Mouse (Mus musculus): ENCODE results near the gene Gm11037. TPM values are rescaled to one million over a fixed set of nuclear protein-coding genes. Genes with fewer than 3 reads are reported as not detected.

Gm11037 gene
- polyA plus RNA-seq, 1 experiment: not detected

DNA sequence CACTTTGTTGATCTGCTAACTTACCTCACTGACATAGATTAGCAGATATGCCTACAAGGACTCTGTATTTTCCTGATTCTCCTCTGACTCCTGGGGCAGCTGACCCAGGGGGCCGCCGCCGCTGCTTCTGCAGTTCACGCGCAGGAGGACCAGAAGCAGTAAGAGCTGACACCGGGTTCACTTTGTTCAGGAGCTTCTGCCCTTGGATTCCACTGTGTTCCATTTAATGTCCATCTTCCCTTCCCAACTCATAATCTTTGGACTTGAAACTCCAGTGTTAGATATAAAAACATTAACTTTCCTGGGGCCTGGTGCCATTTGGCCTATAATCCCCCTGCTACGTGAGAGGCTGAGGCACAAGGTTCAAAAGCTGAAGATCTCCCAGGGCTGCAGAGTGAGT lies 30.6 kb downstream of the Gm11037 start:
- TF ChIP-seq POLR2A (IDR thresholded peaks at IDR 0.05; ENCODE audit: control insufficient read depth, low read depth, low read length) (no peak), CTCF (IDR thresholded peaks at IDR 0.05; ENCODE audit: control insufficient read depth, insufficient read depth, insufficient replicate concordance, low read depth, low read length) (no peak)
- Histone ChIP-seq H3K4me1 (ENCODE audit: control insufficient read depth, insufficient read depth, low read length) (peaks cover 4% of the 10 kb centered on the region), H3K27ac (ENCODE audit: control insufficient read depth, insufficient read depth, low read depth, low read length) (no peak overlapping the region), H3K36me3 (ENCODE audit: control insufficient read depth, insufficient read depth, low read length) (no peaks in the 10 kb centered on the region), H3K27me3 (ENCODE audit: control insufficient read depth, insufficient read depth, low read length) (no peaks in the 10 kb centered on the region), H3K4me3 (ENCODE audit: control insufficient read depth, low read depth, low read length) (no peak overlapping the region)

DNA sequence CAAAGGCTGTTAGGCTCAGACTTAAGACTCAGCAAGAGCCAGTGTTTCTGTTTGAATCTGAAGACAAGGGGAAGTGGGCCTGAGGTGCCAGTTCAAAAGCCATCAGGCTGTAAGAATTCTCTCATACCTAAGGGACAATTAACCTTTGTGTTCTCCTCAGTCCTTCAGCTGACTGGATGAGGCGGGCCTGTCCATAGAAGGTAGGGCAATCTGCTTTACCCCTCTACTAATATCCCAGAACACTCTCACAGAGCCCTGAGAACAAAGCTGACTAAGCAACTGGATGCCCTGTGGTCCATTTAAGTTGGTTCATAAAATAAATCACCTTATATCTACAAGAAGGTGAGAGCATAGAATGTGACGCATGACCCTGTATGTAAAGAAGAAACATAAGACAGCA lies 32.9 kb downstream of the Gm11037 start:
- TF ChIP-seq CTCF (IDR thresholded peaks at IDR 0.05; ENCODE audit: control insufficient read depth, insufficient read depth, insufficient replicate concordance, low read depth, low read length) (no peak), POLR2A (IDR thresholded peaks at IDR 0.05; ENCODE audit: control insufficient read depth, low read depth, low read length) (no peak)
- Histone ChIP-seq H3K27me3 (ENCODE audit: control insufficient read depth, insufficient read depth, low read length) (no peaks in the 10 kb centered on the region), H3K4me3 (ENCODE audit: control insufficient read depth, low read depth, low read length) (no peak overlapping the region), H3K4me1 (ENCODE audit: control insufficient read depth, insufficient read depth, low read length) (peaks cover 4% of the 10 kb centered on the region), H3K36me3 (ENCODE audit: control insufficient read depth, insufficient read depth, low read length) (0 out of 2 replicates have a peak, but pooled peaks cover under 1% of the 10 kb centered on the region), H3K27ac (ENCODE audit: control insufficient read depth, insufficient read depth, low read depth, low read length) (no peak overlapping the region)

DNA sequence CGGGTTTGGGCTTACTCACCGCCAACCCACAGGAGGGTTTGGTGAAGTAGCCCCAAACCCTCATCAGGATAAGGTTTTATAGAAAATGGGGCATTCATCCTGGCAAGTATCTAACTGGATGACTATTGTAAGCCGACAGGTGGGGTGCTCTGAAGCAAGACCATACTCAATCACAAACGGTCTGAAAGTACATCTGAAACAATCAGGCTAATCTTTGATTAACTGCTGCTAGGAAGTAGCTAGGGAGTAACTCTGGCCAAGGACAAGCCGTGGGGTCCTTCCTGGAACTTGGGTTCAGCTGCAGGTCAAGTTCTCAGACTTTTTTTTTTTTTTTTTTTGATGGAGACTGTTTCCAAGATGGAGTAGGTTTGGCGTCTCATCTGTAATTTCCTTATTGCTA lies 34.7 kb downstream of the Gm11037 start:
- no peak for TF ChIP-seq POLR2A (IDR thresholded peaks at IDR 0.05; ENCODE audit: control insufficient read depth, low read depth, low read length)
- no peak for TF ChIP-seq CTCF (IDR thresholded peaks at IDR 0.05; ENCODE audit: control insufficient read depth, insufficient read depth, insufficient replicate concordance, low read depth, low read length)
- Histone ChIP-seq H3K36me3 (ENCODE audit: control insufficient read depth, insufficient read depth, low read length) (0 out of 2 replicates have a peak, but pooled peaks cover 2% of the 10 kb centered on the region), H3K27me3 (ENCODE audit: control insufficient read depth, insufficient read depth, low read length) (no peaks in the 10 kb centered on the region), H3K4me3 (ENCODE audit: control insufficient read depth, low read depth, low read length) (no peak overlapping the region), H3K27ac (ENCODE audit: control insufficient read depth, insufficient read depth, low read depth, low read length) (no peak overlapping the region), H3K4me1 (ENCODE audit: control insufficient read depth, insufficient read depth, low read length) (peaks cover 6% of the 10 kb centered on the region)

DNA sequence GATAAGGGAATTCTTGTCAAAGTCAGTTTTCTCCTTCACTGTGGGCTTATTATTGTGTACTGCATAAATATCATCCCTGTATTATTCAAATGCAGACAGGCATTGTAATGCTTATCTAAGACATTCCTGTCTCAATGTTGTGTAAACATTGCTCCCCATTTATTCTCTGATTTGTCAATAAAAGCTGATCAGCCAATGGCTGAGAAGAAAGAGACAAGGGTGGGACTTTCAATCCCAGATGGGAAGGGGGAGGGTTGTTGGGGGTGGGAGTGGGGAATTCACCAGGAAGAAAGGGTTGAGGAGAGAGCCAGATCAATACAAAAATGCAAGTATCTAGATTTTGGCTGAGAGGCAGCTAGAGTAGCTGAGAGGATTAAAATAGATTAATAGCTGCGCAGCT lies 35.6 kb downstream of the Gm11037 start:
- Histone ChIP-seq H3K4me3 (ENCODE audit: control insufficient read depth, low read depth, low read length) (no peak overlapping the region), H3K36me3 (ENCODE audit: control insufficient read depth, insufficient read depth, low read length) (0 out of 2 replicates have a peak, but pooled peaks cover 2% of the 10 kb centered on the region), H3K4me1 (ENCODE audit: control insufficient read depth, insufficient read depth, low read length) (peaks cover 6% of the 10 kb centered on the region), H3K27me3 (ENCODE audit: control insufficient read depth, insufficient read depth, low read length) (no peaks in the 10 kb centered on the region), H3K27ac (ENCODE audit: control insufficient read depth, insufficient read depth, low read depth, low read length) (no peak overlapping the region)
- TF ChIP-seq CTCF (IDR thresholded peaks at IDR 0.05; ENCODE audit: control insufficient read depth, insufficient read depth, insufficient replicate concordance, low read depth, low read length) (no peak), POLR2A (IDR thresholded peaks at IDR 0.05; ENCODE audit: control insufficient read depth, low read depth, low read length) (no peak)

DNA sequence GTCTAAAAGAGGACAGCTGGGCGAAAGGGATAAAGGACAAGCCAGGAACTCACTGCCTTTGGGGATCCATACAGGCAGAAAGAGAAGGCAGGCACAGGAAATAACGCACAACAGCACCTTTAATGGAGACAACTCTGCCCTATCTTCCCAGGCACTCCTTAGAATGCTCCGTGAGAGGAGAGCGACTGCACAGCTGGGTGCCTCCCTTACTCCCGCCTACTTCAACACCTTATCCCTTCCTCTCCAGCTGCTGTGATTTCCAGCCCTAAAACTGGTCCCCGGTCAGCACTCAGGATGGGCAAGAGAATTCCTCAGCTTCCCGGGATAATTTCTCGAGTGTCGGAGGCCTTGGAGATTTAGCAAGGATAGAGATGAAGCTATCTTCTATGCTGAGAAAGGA lies 37.6 kb downstream of the Gm11037 start:
- no peaks in the 10 kb centered on the region for H3K27me3 ChIP-seq (ENCODE audit: control insufficient read depth, insufficient read depth, low read length)
- H3K4me3 ChIP-seq (ENCODE audit: control insufficient read depth, low read depth, low read length): peak overlapping the region; percentile 82
- H3K4me1 ChIP-seq (ENCODE audit: control insufficient read depth, insufficient read depth, low read length): peaks cover 6% of the 10 kb centered on the region
- H3K27ac ChIP-seq (ENCODE audit: control insufficient read depth, insufficient read depth, low read depth, low read length): peak overlapping the region; percentile 23
- TF ChIP-seq CTCF (IDR thresholded peaks at IDR 0.05; ENCODE audit: control insufficient read depth, insufficient read depth, insufficient replicate concordance, low read depth, low read length) (no peak), POLR2A (IDR thresholded peaks at IDR 0.05; ENCODE audit: control insufficient read depth, low read depth, low read length) (no peak)
- 0 out of 2 replicates have a peak, but pooled peaks cover 2% of the 10 kb centered on the region for H3K36me3 ChIP-seq (ENCODE audit: control insufficient read depth, insufficient read depth, low read length)

DNA sequence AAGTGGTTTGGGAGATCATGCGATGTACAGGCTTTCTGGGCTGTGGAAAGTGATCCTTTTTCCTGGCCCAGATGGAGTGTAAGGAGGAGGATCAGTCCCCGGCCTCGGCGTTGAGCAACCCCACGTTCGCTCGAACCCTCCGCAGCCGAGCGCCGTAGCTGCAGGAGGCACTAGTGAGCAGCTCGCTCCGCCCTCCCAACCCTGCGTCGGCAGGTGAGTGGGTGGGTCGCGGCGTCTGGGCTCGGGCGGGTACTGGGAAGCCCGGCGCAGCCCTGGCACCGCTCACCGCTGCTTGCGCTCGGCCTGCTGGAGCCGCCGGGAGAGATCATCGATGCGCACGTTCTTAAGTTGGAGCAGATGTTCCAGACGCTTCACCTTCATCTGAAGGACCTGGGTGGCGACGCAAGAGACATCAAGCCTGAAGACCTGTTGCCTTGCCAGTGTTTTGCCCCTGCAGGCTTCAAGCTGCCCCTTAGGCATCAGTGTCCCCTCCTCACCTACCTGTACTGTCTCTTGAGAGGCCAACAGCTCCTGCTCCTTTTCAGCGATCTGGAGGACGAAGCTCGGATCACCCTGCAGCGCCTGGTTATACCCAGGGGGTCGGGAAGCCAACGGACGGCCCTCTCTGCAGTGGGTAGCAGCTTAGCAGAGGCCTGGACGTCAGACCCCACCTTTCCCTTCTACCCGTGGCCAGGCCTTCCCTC lies 38.3 kb downstream of the Gm11037 start:
- peak overlapping the region; percentile 82 for H3K4me3 ChIP-seq (ENCODE audit: control insufficient read depth, low read depth, low read length)
- TF ChIP-seq POLR2A (IDR thresholded peaks at IDR 0.05; ENCODE audit: control insufficient read depth, low read depth, low read length): 0 out of 2 replicates have a peak, but pooled peaks have one; percentile 36
- no peak for TF ChIP-seq CTCF (IDR thresholded peaks at IDR 0.05; ENCODE audit: control insufficient read depth, insufficient read depth, insufficient replicate concordance, low read depth, low read length)
- no peak overlapping the region; the same call in 1 of the 2 replicates for H3K27ac ChIP-seq (ENCODE audit: control insufficient read depth, insufficient read depth, low read depth, low read length)
- no peaks in the 10 kb centered on the region for H3K27me3 ChIP-seq (ENCODE audit: control insufficient read depth, insufficient read depth, low read length)
- H3K36me3 ChIP-seq (ENCODE audit: control insufficient read depth, insufficient read depth, low read length): 0 out of 2 replicates have a peak, but pooled peaks cover 2% of the 10 kb centered on the region
- H3K4me1 ChIP-seq (ENCODE audit: control insufficient read depth, insufficient read depth, low read length): peaks cover 6% of the 10 kb centered on the region

DNA sequence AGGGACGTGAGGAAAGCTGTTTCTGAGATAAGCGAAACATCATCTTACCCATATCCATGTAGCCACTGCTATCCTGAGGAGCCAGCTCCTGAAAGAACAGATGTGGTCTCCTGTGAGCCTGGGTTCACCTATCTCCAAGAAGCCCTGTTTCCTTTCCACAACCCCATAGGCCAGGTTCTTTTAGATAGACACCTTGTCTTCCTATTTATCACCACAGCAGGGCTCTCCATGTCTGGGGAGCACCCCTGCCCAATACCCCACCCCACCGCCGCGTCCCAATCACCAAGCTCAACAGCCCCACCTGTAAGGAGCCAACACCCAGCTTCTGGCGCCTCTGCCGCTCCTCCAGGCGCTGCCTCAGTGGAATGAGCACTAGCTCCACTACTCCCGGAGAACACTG lies 39.0 kb downstream of the Gm11037 start:
- H3K36me3 ChIP-seq (ENCODE audit: control insufficient read depth, insufficient read depth, low read length): 0 out of 2 replicates have a peak, but pooled peaks cover 2% of the 10 kb centered on the region
- no peaks in the 10 kb centered on the region for H3K27me3 ChIP-seq (ENCODE audit: control insufficient read depth, insufficient read depth, low read length)
- peak overlapping the region; percentile 82 for H3K4me3 ChIP-seq (ENCODE audit: control insufficient read depth, low read depth, low read length)
- H3K27ac ChIP-seq (ENCODE audit: control insufficient read depth, insufficient read depth, low read depth, low read length): no peak overlapping the region
- TF ChIP-seq POLR2A (IDR thresholded peaks at IDR 0.05; ENCODE audit: control insufficient read depth, low read depth, low read length): no peak
- no peak for TF ChIP-seq CTCF (IDR thresholded peaks at IDR 0.05; ENCODE audit: control insufficient read depth, insufficient read depth, insufficient replicate concordance, low read depth, low read length)
- H3K4me1 ChIP-seq (ENCODE audit: control insufficient read depth, insufficient read depth, low read length): peaks cover 6% of the 10 kb centered on the region

Measured in testis, adult 2 months (tissue).